Mouse (Mus musculus) embryonic facial prominence, embryonic 11.5 days (tissue): ENCODE measurements at regions not wholly inside any gene's neighbourhood (a gene's known extent, or its start where the extent isn't known, plus 50 kb on each side); places are given as distances from the start of the nearest gene placed in this dataset.

Experiments used
- ATAC-seq: fragments of 200-750 bp; cut with Nextera tagmentation; replicated peaks from 2 replicates; pipeline ENCODE4 v1.8.0; 2017; ENCODE audit warnings: low read depth; ENCODE audit not compliant: insufficient number of reproducible peaks, low FRiP score, low TSS enrichment
- DNase-seq: peaks from one replicate; pipeline ENCODE4 v3.0.0-alpha.2; 2015; ENCODE audit warnings: low spot score
- H3K27ac ChIP-seq: fragments of 300-500 bp; sonication (generic); replicated peaks from 2 replicates; pipeline ENCODE4 v1.5.1; 2014; ENCODE audit warnings: mild to moderate bottlenecking, low read depth, low read length, control low read depth
- H3K27me3 ChIP-seq: fragments of 300-500 bp; sonication (generic); 2 replicates; pipeline ENCODE4 v1.6.1; 2014; ENCODE audit warnings: mild to moderate bottlenecking, low read length, moderate library complexity, mixed read lengths; ENCODE audit not compliant: control insufficient read depth, insufficient read depth
- H3K36me3 ChIP-seq: fragments of 300-500 bp; sonication (generic); replicated peaks from 2 replicates; pipeline ENCODE4 v1.6.1; 2014; ENCODE audit warnings: low read depth, mild to moderate bottlenecking, low read length, moderate library complexity, mixed read lengths; ENCODE audit not compliant: control insufficient read depth, insufficient read depth
- H3K4me1 ChIP-seq: fragments of 300-500 bp; sonication (generic); 2 replicates; pipeline ENCODE4 v1.6.1; 2014; ENCODE audit warnings: low read length, mixed read lengths; ENCODE audit not compliant: control insufficient read depth, insufficient read depth
- H3K4me2 ChIP-seq: fragments of 300-500 bp; sonication (generic); 2 replicates; pipeline ENCODE4 v1.6.1; 2014; ENCODE audit warnings: low read depth, mild to moderate bottlenecking, control low read depth, low read length, moderate library complexity
- H3K4me3 ChIP-seq: fragments of 300-500 bp; sonication (generic); 2 replicates; pipeline ENCODE4 v1.5.1; 2014; ENCODE audit warnings: low read depth, low read length, control low read depth
- H3K9ac ChIP-seq: fragments of 300-500 bp; sonication (generic); replicated peaks from 2 replicates; pipeline ENCODE4 v1.6.1; 2014; ENCODE audit warnings: mild to moderate bottlenecking, control low read depth, low read length
- H3K9me3 ChIP-seq: fragments of 300-500 bp; sonication (generic); replicated peaks from 2 replicates; pipeline ENCODE4 v1.6.1; 2016; ENCODE audit warnings: mild to moderate bottlenecking, low read length, inconsistent platforms, mixed read lengths; ENCODE audit not compliant: control insufficient read depth
- WGBS: fragments of 180-500 bp; shearing (Covaris S2); extraction: QIAGEN DNeasy Blood & Tissue Kit; methylation state at CpG from one replicate; pipeline ENCODE4 v1.1.7; 2014; 5-methylcytosine and 5-hydroxymethylcytosine counted together

- Histone ChIP-seq H3K4me3 (no peak overlapping the region), H3K9ac (no peak overlapping the region), H3K27me3 (no peaks in the 10 kb centered on the region), H3K9me3 (no peaks in the 10 kb centered on the region), H3K4me2 (no peak overlapping the region), H3K36me3 (no peaks in the 10 kb centered on the region), H3K27ac (no peak overlapping the region), H3K4me1 (no peaks in the 10 kb centered on the region)
- ATAC-seq (no peak), DNase-seq (no peak)
- WGBS, result 87% methylated on average over 3 of the region's 3 CpGs
Measured at GRCm38 (mm10) chr15:5847413-5848100, 452.0 kb upstream of the Dab2 start.

GRCm38 (mm10) chr15:5852523-5852922 is 447.1 kb upstream of the Dab2 start:
- H3K36me3 ChIP-seq, result no peaks in the 10 kb centered on the region
- no peak overlapping the region for H3K27ac ChIP-seq
- no peak for ATAC-seq
- H3K4me3 ChIP-seq, result no peak overlapping the region
- no peak overlapping the region for H3K9ac ChIP-seq
- H3K4me1 ChIP-seq, result no peaks in the 10 kb centered on the region
- DNase-seq, result no peak
- no peak overlapping the region for H3K4me2 ChIP-seq
- H3K27me3 ChIP-seq, result no peaks in the 10 kb centered on the region
- H3K9me3 ChIP-seq, result no peaks in the 10 kb centered on the region
- WGBS, result 70% methylated on average over 3 of the region's 3 CpGs

GRCm38 (mm10) chr15:5869289-5869688 is 430.3 kb upstream of the Dab2 start:
- Histone ChIP-seq H3K27ac (no peak overlapping the region), H3K4me1 (no peaks in the 10 kb centered on the region), H3K9ac (no peak overlapping the region), H3K9me3 (no peaks in the 10 kb centered on the region), H3K27me3 (no peaks in the 10 kb centered on the region), H3K4me3 (no peak overlapping the region), H3K4me2 (no peak overlapping the region), H3K36me3 (no peaks in the 10 kb centered on the region)
- ATAC-seq (no peak), DNase-seq (peak; percentile 76)
- WGBS, result 37% methylated on average over 12 of the region's 12 CpGs

- H3K4me3 ChIP-seq, result no peak overlapping the region
- H3K27me3 ChIP-seq, result no peaks in the 10 kb centered on the region
- no peak overlapping the region for H3K27ac ChIP-seq
- H3K4me1 ChIP-seq, result no peaks in the 10 kb centered on the region
- DNase-seq (no peak), ATAC-seq (no peak)
- 63% methylated on average over 2 of the region's 2 CpGs for WGBS
- H3K9ac ChIP-seq, result no peak overlapping the region
- H3K9me3 ChIP-seq, result no peaks in the 10 kb centered on the region
- H3K4me2 ChIP-seq, result no peak overlapping the region
- H3K36me3 ChIP-seq, result no peaks in the 10 kb centered on the region
Measured at GRCm38 (mm10) chr15:5869866-5870265, 429.7 kb upstream of the Dab2 start.

- no peak for ATAC-seq
- Histone ChIP-seq H3K9me3 (no peaks in the 10 kb centered on the region), H3K27me3 (no peaks in the 10 kb centered on the region), H3K4me3 (no peak overlapping the region), H3K4me1 (no peaks in the 10 kb centered on the region), H3K36me3 (no peaks in the 10 kb centered on the region), H3K9ac (no peak overlapping the region), H3K4me2 (no peak overlapping the region), H3K27ac (no peak overlapping the region)
- DNase-seq, result no peak
- 87% methylated on average over 3 of the region's 3 CpGs for WGBS
Measured at GRCm38 (mm10) chr15:5872042-5872441, 427.5 kb upstream of the Dab2 start.

GRCm38 (mm10) chr15:5877749-5878148 is 421.8 kb upstream of the Dab2 start:
- H3K4me2 ChIP-seq, result no peak overlapping the region
- H3K4me1 ChIP-seq, result no peaks in the 10 kb centered on the region
- no peaks in the 10 kb centered on the region for H3K9me3 ChIP-seq
- no peak overlapping the region for H3K4me3 ChIP-seq
- no peak for DNase-seq
- 86% methylated on average over 5 of the region's 5 CpGs for WGBS
- H3K27ac ChIP-seq, result no peak overlapping the region
- H3K36me3 ChIP-seq, result no peaks in the 10 kb centered on the region
- H3K9ac ChIP-seq, result no peak overlapping the region
- no peak for ATAC-seq
- H3K27me3 ChIP-seq, result no peaks in the 10 kb centered on the region

GRCm38 (mm10) chr15:5891188-5891587 is 408.4 kb upstream of the Dab2 start:
- DNase-seq (no peak), ATAC-seq (no peak)
- Histone ChIP-seq H3K4me1 (no peaks in the 10 kb centered on the region), H3K9me3 (no peaks in the 10 kb centered on the region), H3K4me3 (no peak overlapping the region), H3K9ac (no peak overlapping the region), H3K36me3 (no peaks in the 10 kb centered on the region), H3K4me2 (no peak overlapping the region), H3K27me3 (no peaks in the 10 kb centered on the region), H3K27ac (no peak overlapping the region)
- 90% methylated on average over 3 of the region's 3 CpGs for WGBS

GRCm38 (mm10) chr15:5892034-5892433 is 407.6 kb upstream of the Dab2 start:
- Histone ChIP-seq H3K4me2 (no peak overlapping the region), H3K4me1 (no peaks in the 10 kb centered on the region), H3K27me3 (no peaks in the 10 kb centered on the region), H3K36me3 (no peaks in the 10 kb centered on the region), H3K9ac (no peak overlapping the region), H3K27ac (no peak overlapping the region), H3K9me3 (no peaks in the 10 kb centered on the region), H3K4me3 (no peak overlapping the region)
- whole genome bisulfite sequencing, result 88% methylated on average over 3 of the region's 3 CpGs
- ATAC-seq (no peak), DNase-seq (no peak)
